Mouse (Mus musculus): ENCODE measurements at regions not wholly inside any gene's neighbourhood (a gene's known extent, or its start where the extent isn't known, plus 50 kb on each side); places are given as distances from the start of the nearest gene placed in this dataset.

DNA sequence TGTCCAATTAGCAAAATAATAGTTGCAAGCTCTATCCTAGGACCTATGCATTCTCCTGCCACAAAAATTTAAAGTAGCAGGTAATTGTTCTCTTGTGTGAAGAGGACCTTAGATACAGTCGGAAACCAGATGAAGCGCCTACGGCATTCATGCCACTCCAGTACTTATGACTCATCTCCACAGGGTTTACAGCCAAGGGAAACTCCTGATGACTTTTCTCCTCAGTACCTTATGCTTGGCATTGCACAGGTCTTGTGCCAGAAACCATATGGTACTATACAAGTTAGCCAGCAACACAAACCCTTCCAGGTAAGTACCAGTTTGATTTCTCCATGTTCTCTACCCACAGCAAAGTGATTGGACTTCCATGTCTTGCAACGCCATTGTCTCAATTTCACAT, 606.3 kb upstream of the Dmac1 start:
- no peak for DNase-seq (ENCODE audit: extremely low spot score in 1 of 2, low spot score in 1 of 2)

DNA sequence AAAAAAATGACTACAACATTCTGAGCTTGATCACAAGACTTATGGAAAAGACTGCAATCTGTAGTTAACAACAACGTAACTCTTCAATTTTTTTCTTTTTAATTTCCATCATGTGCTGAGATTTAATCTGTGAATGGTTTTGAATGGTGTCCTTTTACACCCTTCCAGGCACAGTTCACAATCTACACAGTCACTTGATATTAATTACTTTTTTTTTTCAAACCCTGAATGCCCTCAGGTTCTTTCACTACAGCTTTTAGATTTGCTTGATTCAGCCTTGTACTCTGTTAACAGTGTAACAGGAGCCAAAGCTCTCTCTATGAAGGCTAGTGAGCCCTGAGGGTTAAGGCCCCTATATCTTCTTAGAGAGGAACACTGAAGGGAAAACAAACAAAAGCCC, 591.7 kb upstream of the Dmac1 start:
- DNase-seq (ENCODE audit: extremely low spot score in 1 of 2, low spot score in 1 of 2) = no peak

DNA sequence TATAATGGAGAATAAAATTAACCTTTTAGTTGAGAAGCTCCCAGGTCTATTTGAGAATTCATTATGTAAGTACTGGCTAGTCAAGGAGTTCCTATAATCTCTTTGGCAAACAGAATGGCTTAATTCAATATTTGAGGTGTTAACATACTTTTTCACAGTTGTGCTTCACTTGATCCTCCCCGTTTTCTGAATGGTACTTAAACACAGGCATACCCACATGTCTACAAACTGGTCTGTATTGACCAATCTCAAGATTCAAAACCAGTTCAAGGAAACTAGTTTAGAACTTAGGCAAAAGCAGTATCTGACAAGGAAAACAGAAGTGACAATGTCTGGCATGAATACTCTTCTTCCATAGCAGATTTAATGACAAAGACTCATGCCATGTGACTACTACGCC, 583.0 kb upstream of the Dmac1 start:
- DNase-seq (ENCODE audit: extremely low spot score in 1 of 2, low spot score in 1 of 2) = no peak

DNA sequence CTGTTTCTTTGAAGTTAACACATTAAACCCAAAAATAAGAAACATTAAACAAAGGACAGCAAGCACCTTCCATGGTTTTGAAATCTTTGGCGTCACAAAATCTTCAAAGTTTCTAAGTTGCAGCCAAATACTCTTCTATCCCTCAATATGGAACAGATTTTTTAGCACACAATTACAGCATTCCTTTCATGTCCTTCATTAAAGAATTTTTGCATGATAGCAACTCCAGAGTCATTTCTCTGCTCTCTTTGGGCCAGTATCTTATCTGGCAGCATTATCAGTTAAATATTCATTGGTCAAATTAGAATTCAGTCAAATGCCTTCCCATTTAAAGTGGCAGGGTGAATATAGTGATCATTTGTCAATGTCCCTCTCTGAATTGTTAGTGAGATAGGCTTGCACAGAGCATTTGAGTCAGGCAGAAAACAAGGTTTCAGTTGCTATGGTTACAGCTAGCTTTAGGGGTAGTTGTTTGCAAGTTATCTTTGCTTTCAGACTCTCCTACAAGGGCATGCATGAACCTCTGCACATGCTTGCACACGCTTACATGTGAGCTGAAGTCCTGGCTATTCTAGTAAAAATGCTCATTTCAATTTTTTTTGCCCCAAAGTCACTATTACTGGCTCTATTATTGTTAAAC, 579.8 kb upstream of the Dmac1 start:
- DNase-seq (ENCODE audit: extremely low spot score in 1 of 2, low spot score in 1 of 2) = no peak

DNA sequence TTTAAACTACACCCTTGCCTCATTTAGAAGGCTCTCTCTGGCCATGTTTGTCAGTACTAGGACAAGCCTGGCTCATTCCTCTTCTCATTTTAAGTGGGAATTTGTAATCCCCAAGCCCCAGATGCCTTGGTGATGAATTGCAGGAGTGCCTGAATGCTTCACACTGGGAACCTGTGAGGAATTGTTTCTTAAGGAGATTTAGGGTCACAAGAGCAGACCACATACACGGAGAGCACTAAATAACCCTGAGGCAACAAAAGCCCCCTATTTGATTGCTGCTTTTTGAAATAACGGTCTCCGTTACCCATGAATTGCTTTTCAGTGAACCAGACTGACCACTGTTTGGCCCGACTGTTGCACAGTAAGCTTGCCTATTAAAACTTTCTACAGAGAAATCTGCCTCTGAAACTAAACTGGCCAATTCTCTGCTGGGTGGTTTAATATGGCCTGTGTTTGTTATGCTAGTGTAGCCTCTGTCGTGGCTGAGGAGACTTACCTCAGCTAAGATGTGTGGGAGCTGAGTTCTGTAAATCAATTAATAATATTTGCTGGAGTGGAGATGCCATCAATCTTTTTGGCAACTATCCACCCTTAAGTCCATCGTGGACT, 577.7 kb upstream of the Dmac1 start:
- no peak for DNase-seq (ENCODE audit: extremely low spot score in 1 of 2, low spot score in 1 of 2)

DNA sequence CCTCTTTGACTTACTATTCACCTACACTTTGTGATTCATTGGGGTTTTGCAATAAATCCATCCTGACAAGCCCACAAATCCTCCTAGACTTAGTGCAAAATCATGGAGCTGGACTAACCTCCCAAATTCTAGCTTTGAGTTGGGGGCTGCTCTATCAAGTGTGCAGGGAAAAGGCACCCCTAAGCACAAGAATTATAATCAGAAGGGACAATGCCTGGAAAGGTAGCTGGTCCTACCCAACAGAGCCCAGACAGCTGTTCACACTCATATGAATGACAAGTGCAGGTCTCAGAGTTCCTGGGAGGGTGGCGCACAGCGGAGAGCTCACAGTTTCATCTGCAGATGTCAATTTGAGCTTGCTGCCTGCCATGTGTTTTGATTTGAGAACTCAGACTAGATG, 572.2 kb upstream of the Dmac1 start:
- no peak for DNase-seq (ENCODE audit: extremely low spot score in 1 of 2, low spot score in 1 of 2)

DNA sequence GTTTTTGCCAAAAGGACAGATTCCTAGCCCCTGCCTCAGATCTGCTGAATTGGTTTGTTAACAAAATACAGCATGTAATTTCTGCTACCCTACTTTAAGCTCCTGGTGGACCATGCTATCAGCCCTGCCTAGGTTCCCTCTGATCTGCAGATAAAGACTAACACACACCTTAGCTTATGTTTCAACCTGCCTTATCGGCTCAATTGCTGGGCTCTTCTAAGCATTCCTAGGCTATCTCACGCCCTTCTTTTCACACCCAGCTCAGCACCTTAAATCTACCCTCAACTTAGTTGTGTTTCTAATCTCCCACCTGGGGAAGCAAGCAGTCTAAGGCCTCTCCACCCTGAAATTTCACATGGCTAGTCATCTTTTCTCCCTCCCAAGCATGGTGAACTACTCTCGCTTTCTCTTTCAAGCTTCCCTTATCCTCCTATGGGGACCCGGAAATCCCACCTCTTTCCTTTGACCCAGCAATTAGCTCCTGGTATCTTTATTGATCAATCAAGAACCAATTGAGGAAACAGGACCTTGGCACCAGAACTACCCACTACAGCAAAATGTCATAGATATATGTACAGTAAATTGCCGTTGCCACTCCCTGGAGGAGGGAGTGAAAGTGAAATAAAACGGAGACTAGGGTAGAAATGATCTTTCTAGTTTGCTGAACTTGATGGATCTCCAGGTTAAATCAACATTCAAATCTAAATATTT, 569.7 kb upstream of the Dmac1 start:
- no peak for DNase-seq (ENCODE audit: extremely low spot score in 1 of 2, low spot score in 1 of 2)

DNA sequence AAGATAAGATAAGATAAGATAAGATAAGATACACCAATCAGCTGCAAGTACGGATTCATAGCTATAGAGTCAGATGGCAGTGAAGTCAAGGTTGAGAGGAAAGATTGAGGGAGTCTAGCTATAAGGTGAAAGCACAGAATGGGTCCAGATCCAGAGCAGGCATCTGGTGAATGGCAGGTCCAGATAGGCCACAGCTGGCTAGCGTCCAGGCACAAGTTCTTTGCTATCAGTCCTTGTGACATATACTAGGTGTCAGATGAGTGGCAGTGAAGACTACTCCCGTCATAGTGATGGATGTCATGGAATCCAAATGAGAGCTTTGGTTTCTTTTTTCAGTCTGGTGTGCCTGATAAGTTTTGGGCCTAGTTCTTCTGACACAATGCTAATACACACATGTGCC, 566.9 kb upstream of the Dmac1 start:
- DNase-seq (ENCODE audit: extremely low spot score in 1 of 2, low spot score in 1 of 2) = no peak

DNA sequence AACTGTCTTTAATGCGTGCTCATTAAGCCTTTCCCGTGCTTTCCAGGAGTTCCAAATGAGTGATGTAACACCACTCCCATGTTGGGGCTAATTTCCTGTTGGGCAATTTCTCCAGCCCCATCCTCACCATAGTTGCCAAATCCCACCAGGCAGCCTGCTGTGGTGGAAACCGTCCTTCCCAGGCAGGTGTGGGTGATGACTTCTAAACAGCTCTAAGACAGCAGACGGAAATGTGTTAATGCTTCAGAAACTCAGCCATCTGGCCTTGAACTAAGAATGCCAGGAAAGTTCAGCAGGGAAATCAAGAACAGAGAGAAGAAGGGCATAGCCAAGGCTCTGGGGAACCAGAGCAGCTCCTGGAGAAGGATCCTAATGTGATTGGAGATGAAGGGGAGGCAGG, 560.5 kb upstream of the Dmac1 start:
- no peak for DNase-seq (ENCODE audit: extremely low spot score in 1 of 2, low spot score in 1 of 2)

DNA sequence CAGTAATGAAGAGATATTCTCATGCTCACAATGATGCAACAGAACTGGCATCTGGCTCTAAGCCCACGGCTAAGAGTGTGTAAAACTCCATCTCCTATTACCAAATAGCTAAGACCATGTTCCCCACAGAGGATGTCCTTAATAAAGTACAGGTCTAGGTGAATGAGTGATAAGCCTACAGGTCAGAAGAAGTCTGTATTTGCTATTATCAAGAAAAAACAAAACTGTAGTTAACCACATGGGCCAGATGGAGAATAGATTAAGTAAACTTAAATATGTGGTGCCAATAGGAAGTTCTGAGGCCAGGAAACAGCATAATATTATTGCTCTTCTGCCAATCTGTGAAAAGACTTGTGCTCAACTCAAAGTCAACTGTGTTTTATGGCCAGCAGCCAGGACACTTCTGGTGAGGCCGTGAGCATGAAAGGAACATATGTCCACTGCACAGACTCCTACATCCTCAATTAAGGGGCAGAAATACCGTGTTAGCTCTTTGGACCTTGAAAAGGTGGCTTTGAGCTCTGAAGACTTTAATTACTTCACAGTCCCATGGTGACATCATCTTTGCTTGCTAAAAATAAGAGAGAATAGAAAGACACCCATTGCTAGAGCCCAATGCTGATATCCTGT, 549.1 kb upstream of the Dmac1 start:
- no peak for DNase-seq (ENCODE audit: extremely low spot score in 1 of 2, low spot score in 1 of 2)

DNA sequence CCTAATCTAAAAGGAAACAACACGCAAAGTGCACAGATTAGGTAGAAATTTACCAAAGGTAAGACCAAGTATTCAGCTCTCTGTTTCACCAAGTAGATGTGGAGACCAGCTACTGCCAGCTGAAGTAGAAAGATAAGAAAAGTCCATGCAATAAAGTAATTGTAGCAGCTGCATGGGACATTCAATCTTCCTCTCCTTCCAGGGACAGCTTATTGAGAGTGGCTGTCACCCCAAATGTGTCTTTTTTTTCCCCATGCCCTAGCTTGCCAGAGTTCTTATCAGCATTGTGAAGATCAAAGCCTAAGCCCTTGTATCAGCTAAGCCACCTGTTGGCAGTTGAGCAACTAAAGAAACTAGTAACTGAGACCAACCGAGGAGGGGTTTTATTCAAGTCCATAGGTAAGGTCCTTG, 541.1 kb upstream of the Dmac1 start:
- DNase-seq (ENCODE audit: extremely low spot score in 1 of 2, low spot score in 1 of 2) = no peak

DNA sequence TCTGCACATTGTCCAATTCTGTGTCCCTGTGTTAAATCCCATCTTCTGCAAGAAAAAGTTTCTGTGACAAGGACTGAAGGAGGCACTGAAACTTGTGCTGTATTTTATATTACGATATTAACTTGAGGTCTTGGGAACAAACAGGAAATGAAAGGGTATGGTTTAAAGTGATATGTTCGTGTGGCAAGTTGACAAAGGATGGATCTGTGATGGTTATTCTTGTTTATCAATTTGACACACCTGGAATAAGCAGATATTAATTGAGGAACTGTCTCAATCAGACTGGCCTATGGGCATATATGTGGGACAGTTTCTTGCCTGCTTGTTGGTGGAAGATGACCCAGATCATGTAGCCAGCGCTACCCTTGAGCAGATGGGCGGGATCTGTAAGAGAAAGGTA, 537.9 kb upstream of the Dmac1 start:
- no peak for DNase-seq (ENCODE audit: extremely low spot score in 1 of 2, low spot score in 1 of 2)

DNA sequence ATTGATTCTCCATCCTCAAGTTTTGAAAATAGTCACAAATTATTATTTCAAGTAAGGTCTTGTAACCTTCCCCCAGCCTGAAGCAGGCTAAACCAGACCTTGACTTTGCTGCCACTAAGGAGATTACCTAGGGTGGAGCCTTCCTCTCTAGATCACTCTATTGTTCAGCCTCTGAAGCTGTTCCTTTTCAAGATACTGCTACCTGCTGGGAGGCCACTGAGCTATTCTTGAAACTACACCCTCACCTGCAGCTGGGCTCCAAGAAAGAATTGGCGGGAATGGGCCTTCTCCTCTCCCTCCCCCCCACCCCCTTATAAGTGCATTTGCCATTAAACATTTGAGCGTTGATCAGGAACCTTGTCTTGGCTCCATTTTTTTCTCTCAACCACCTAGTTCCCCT, 534.2 kb upstream of the Dmac1 start:
- DNase-seq (ENCODE audit: extremely low spot score in 1 of 2, low spot score in 1 of 2) = no peak

DNA sequence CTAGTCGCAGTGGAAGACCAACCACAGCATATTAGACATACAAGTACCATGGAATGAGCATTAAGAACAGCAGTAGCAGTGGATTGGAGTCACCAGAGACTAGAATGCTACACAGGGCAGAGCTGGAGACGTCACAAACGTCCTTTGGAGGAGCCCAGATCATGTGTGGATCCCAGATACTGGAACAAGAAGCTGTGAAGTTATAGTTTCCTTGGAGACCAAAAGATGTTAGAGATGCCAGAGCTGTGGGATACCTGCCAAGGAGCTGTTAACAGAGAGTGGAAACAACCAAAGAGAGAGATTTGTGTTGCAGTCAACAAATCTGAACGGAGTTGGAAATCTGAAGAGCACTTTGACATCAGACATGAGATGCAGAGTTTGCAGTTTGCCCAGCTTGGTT, 523.8 kb upstream of the Dmac1 start:
- DNase-seq (ENCODE audit: extremely low spot score in 1 of 2, low spot score in 1 of 2) = no peak

DNA sequence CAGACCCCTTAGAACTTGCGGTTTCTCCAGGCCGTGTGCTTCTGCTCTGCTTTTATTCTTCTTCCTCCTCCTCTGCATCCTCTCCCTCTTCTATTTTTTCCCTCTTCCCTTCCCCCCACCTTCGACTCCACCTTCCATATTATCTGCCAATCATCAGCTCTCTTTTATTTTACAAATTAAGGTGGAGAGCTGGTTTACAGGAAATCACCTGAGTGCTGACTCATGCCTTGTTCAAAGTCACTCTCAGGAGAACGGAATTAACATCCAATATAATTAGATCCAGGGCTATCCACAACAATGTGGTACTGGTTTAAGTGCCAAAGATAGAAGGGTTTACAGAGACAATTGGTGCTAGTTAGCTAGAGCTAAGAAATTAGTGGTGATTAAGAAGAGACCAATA, 523.1 kb upstream of the Dmac1 start:
- no peak for DNase-seq (ENCODE audit: extremely low spot score in 1 of 2, low spot score in 1 of 2)

DNA sequence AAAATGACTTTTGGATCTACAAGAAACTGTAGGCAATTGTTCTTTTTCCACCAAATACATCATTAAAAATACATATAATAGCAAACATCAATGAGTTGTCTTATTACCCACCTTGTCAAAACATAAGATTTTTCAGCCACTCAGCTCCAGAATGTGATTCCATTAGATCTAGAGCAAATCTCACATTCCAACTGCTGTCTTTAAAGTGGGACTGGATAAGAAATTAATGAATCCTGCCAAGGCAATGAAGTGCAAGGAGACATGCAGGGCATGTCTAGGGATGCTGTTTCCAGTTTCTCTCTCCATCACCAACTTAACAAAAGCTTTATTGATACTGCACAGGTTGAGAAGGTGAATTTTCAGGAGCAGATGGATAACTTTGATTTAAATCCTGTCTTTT, 513.7 kb upstream of the Dmac1 start:
- DNase-seq (ENCODE audit: extremely low spot score in 1 of 2, low spot score in 1 of 2) = no peak

DNA sequence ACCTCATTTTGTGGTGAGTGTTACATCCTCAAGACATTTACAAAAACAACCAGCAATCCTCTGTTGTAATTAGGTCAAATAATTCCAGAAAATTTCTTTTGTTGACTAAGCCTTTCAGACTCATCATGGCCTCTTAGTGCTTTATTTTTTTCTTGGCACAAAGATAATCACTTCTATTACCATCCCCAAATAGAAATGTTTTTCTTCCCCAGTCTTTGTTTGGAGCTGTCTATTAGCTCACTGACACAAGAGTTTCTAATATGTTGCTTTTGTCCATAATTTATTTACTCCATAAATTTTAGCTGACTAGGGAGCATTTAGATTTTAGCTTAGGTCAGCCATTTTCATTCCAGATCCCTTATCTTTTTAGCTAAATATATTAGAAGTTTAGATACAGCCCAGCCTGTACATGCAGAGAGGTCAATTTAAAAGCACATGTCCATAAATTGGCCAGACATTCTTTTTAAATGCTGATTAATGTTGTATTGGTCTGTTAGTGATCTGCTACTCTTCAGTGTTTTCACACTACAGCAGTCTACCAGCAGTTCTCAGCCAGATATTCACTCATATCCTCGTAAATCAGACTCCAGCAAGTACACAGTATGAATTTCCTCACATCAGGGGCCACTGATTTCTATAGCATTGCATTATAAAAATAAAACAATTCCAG, 513.0 kb upstream of the Dmac1 start:
- DNase-seq (ENCODE audit: extremely low spot score in 1 of 2, low spot score in 1 of 2) = no peak

DNA sequence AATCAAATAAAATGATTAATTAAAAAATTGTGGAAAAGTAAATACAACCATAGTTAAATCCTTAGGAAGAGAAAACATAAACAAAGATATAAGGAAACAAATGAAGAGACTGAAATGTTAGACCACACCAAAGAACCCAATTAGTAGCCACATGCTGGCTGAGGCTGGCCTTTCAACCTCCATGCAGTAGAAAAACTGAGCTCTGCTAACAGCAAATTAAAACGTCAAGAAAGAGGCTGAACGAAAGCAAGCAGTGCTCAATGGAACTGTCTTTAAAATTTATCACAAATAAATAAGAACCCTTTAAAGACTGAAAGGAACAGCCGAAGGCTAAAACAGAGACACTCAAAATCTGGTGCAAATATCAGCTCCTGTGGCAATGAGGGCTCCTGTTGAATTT, 509.3 kb upstream of the Dmac1 start:
- no peak for DNase-seq (ENCODE audit: extremely low spot score in 1 of 2, low spot score in 1 of 2)

DNA sequence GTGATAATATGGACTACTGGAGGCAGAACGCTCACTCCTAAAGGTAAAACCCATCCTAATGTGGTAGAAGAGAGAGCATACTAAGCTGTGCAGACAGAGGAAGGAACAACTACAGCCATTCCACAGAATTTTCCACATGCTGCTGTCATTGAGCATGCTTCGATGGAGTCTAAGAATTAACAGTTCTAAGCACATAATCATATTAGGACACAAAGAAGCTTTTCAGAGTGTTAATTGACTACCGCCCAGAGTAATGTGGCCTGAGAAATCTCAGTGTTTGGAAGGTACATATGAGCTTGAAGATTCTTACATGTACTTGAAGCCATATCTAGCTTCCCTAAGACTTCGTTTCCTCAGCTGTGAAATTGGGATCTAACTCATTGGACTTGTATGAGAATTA, 508.3 kb upstream of the Dmac1 start:
- DNase-seq (ENCODE audit: extremely low spot score in 1 of 2, low spot score in 1 of 2) = no peak

DNA sequence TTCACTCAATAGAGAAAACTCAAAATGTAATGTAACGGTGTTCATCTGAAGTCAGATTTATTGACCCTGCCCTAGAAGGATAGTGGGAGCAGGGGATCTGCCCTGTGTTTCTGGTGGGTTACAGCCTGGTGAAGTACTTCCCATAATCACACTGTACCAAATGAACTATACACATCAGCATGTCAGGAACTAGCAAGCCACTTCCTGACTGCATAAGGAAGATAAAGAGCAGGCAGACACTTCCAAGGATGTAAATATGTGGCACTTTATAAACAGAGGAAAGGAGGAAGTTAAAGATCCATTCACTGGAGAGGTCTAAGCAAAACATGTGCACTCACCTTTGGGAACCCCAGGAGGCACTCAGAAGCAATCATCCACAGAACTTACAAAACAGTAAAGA, 501.4 kb upstream of the Dmac1 start:
- no peak for DNase-seq (ENCODE audit: extremely low spot score in 1 of 2, low spot score in 1 of 2)

DNA sequence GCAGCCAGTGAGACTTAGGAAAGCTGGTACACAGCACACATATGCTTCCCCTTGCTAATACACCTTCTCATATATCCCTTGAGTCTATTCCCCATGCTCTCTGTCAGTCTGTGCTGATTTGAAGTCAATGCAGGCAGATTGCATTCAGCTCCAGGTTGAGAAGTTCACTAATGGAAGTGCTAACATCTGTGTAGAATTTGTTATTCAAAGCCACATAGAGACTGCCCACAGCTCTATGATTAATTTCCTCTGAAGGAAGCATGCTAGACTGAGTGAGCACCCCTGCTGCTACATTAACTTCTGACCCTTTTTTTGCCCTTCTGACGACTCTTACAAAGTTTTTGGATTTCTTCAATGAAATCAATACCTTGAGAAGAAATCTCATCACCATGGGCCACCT, 486.0 kb upstream of the Dmac1 start:
- no peak for DNase-seq (ENCODE audit: extremely low spot score in 1 of 2, low spot score in 1 of 2)

Measured in layer of hippocampus, postnatal 25 days (tissue).